Comparison of ENCODE assay signal across 9 mouse cellular contexts in genomic region chr11:43263548-43264218, GRCm38 (mm10).
DNase-seq lines count a peak whose midpoint lies in the region; ATAC-seq and TF ChIP-seq lines count a peak whose summit lies in the region.
"Had no signal": no experiment of that assay in that cellular context is flagged by ENCODE, and none has a peak within 500 bp of the region (broad histone marks: within the 10 kb centered on the region; RNA-seq: fewer than 3 reads in every experiment).

No protein-coding gene starts in this region.

- H3K27me3 ChIP-seq in neural tube, embryonic 15.5 days (replicated peaks) = no peaks in the 10 kb centered on the region
- no peaks in the 10 kb centered on the region for H3K27me3 ChIP-seq in forebrain, embryonic 15.5 days
- H3K27me3 ChIP-seq in intestine, postnatal 0 days (replicated peaks; ENCODE audit: control insufficient read depth, insufficient read depth, low read length) = no peaks in the 10 kb centered on the region
- no peaks in the 10 kb centered on the region for H3K27me3 ChIP-seq in neural tube, embryonic 11.5 days (ENCODE audit: control insufficient read depth, insufficient read depth, low read length)
- H3K27me3 ChIP-seq: neural tube, embryonic 13.5 days had no signal

- peak; percentile 92 for TF ChIP-seq CTCF in intestine, postnatal 0 days (IDR thresholded peaks at IDR 0.05; ENCODE audit: low read depth)

- intact Hi-C loops in left cerebral cortex, postnatal 36 days (cut with DNase I) = loop anchor here (2.0 to 5.0 kb wide), 2 partner anchors 161 to 265 kb away; no protein-coding TSS in a partner anchor

- WGBS in neural tube, embryonic 15.5 days = 49% methylated on average over 3 of the region's 3 CpGs
- WGBS in forebrain, embryonic 15.5 days = 41% methylated on average over 3 of the region's 3 CpGs
- WGBS in intestine, postnatal 0 days = 42% methylated on average over 3 of the region's 3 CpGs
- 50% methylated on average over 3 of the region's 3 CpGs for WGBS in neural tube, embryonic 11.5 days

- no peak overlapping the region for H3K27ac ChIP-seq in neural tube, embryonic 15.5 days (replicated peaks)
- H3K27ac ChIP-seq in forebrain, embryonic 15.5 days (replicated peaks) = no peak overlapping the region
- H3K27ac ChIP-seq in intestine, postnatal 0 days (ENCODE audit: low read depth, low read length) = no peak overlapping the region
- no peak overlapping the region for H3K27ac ChIP-seq in neural tube, embryonic 11.5 days (ENCODE audit: low read depth, low read length)
- H3K27ac ChIP-seq: neural tube, embryonic 13.5 days had no signal

- H3K4me2 ChIP-seq in neural tube, embryonic 15.5 days = no peak overlapping the region
- H3K4me2 ChIP-seq in forebrain, embryonic 15.5 days (replicated peaks) = no peak overlapping the region
- no peak overlapping the region for H3K4me2 ChIP-seq in intestine, postnatal 0 days (replicated peaks; ENCODE audit: low read depth)
- no peak overlapping the region for H3K4me2 ChIP-seq in neural tube, embryonic 11.5 days (ENCODE audit: low read depth)
- H3K4me2 ChIP-seq: neural tube, embryonic 13.5 days had no signal

- peak; percentile 42 for DNase-seq in neural tube, embryonic 10.5 days (ENCODE audit: extremely low spot score, low spot score)
- DNase-seq in left cerebral cortex, postnatal 36 days (ENCODE audit: low spot score in 2 of 2) = peak; percentile 57 to 65
- DNase-seq in neural tube, embryonic 11.5 days (ENCODE audit: low spot score) = peak; percentile 42
- DNase-seq in yolk sac, embryonic 10.5 days (ENCODE audit: low spot score) = peak; percentile 38

- H3K9ac ChIP-seq in neural tube, embryonic 15.5 days (replicated peaks) = no peak overlapping the region
- H3K9ac ChIP-seq in forebrain, embryonic 15.5 days (replicated peaks) = no peak overlapping the region
- no peak overlapping the region for H3K9ac ChIP-seq in intestine, postnatal 0 days (ENCODE audit: low read depth, low read length)
- no peak overlapping the region for H3K9ac ChIP-seq in neural tube, embryonic 11.5 days (ENCODE audit: low read length)
- H3K9ac ChIP-seq: neural tube, embryonic 13.5 days had no signal

- H3K9me3 ChIP-seq in neural tube, embryonic 15.5 days (replicated peaks) = no peaks in the 10 kb centered on the region
- no peaks in the 10 kb centered on the region for H3K9me3 ChIP-seq in forebrain, embryonic 15.5 days
- no peaks in the 10 kb centered on the region for H3K9me3 ChIP-seq in intestine, postnatal 0 days (ENCODE audit: control insufficient read depth)
- H3K9me3 ChIP-seq in neural tube, embryonic 11.5 days (ENCODE audit: control insufficient read depth, low read length) = no peaks in the 10 kb centered on the region
- H3K9me3 ChIP-seq: neural tube, embryonic 13.5 days had no signal

- H3K36me3 ChIP-seq in neural tube, embryonic 15.5 days = no peaks in the 10 kb centered on the region
- no peaks in the 10 kb centered on the region for H3K36me3 ChIP-seq in forebrain, embryonic 15.5 days
- peaks cover 5% of the 10 kb centered on the region; the same call in 1 of the 2 replicates for H3K36me3 ChIP-seq in intestine, postnatal 0 days (ENCODE audit: control insufficient read depth, insufficient read depth)
- no peaks in the 10 kb centered on the region for H3K36me3 ChIP-seq in neural tube, embryonic 11.5 days (ENCODE audit: control insufficient read depth, insufficient read depth, low read length)
- H3K36me3 ChIP-seq: neural tube, embryonic 13.5 days had no signal

- ATAC-seq in neural tube, embryonic 15.5 days (ENCODE audit: low FRiP score) = no peak; the same call in 1 of the 2 replicates
- peak; percentile 86 for ATAC-seq in cerebellum, adult (ENCODE audit: insufficient number of reproducible peaks, low FRiP score, low TSS enrichment)
- peak; percentile 86 for ATAC-seq in forebrain, embryonic 15.5 days (replicated peaks)
- ATAC-seq in intestine, postnatal 0 days = peak; percentile 57
- ATAC-seq in neural tube, embryonic 11.5 days (ENCODE audit: insufficient read depth, low FRiP score, low TSS enrichment) = peak; percentile 72; the same call in 1 of the 2 replicates

- no peak overlapping the region for H3K4me3 ChIP-seq in neural tube, embryonic 15.5 days (replicated peaks)
- no peak overlapping the region for H3K4me3 ChIP-seq in forebrain, embryonic 15.5 days
- no peak overlapping the region for H3K4me3 ChIP-seq in intestine, postnatal 0 days (ENCODE audit: low read depth, low read length)
- no peak overlapping the region for H3K4me3 ChIP-seq in neural tube, embryonic 11.5 days (ENCODE audit: low read depth, low read length)
- H3K4me3 ChIP-seq: neural tube, embryonic 13.5 days had no signal

- no peaks in the 10 kb centered on the region for H3K4me1 ChIP-seq in neural tube, embryonic 15.5 days
- no peaks in the 10 kb centered on the region for H3K4me1 ChIP-seq in forebrain, embryonic 15.5 days
- no peaks in the 10 kb centered on the region for H3K4me1 ChIP-seq in intestine, postnatal 0 days (replicated peaks; ENCODE audit: control insufficient read depth, insufficient read depth, low read length)
- H3K4me1 ChIP-seq in neural tube, embryonic 11.5 days (ENCODE audit: control insufficient read depth, insufficient read depth, low read length) = no peaks in the 10 kb centered on the region
- H3K4me1 ChIP-seq: neural tube, embryonic 13.5 days had no signal
